Mouse (Mus musculus) kidney, postnatal 14 days (tissue): ENCODE data around the gene Gm10424.
"Not testable (repeated sequence)": the region's sequence is repeated elsewhere in the genome, so short reads cannot be mapped to it uniquely, and the experiment has no call there.

ENCODE experiments used
- DNase-seq: peaks from one replicate; pipeline ENCODE4 v3.0.0; 2022; ENCODE audit warnings: mixed read lengths

Gene Gm10424

GRCm38 (mm10) chr5:95272668-95273067 lies at the start of gene Gm10424:
Gene Gm10424 (minus strand): TSS chr5:95272768.
- DNase-seq = not testable (repeated sequence)

- not testable (repeated sequence) for DNase-seq
Observed at GRCm38 (mm10) chr5:95305611-95306010, 33.0 kb upstream of the Gm10424 start, which contains the start of gene Gm3259. Gene Gm3259 (plus strand): TSS chr5:95305911.
